Mouse (Mus musculus) A20 (cell line): Measurements from ENCODE around the gene Serpina3a.
"Not testable (repeated sequence)": the region's sequence is repeated elsewhere in the genome, so short reads cannot be mapped to it uniquely, and the experiment has no call there.

Experiments
- DNase-seq: peaks from one replicate; pipeline ENCODE4 v3.0.0-alpha.2; 2011; ENCODE audit warnings: low read depth, low spot score

The Serpina3a gene

DNA sequence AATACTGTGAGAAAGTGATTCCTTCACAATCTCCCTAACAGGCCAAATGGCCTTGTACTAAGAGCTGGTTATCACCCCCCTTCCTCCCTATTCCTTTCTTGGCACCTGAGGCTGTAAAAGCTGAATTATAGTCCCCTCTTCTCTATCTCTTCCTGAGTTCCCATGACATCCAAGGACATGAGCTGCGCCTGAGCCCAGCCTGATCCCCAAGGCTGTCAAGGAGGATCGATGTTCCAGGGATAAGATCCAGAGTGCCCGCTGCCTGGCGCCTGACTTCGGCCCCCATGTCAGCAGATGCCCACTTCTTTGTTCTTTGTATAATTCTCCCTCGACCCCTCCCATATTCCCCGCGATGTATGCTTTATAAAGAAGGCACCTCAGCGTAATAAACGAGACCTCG, at the start of gene Serpina3a:
Gene Serpina3a (plus strand): TSS at position 392 of the 400 bp plus-strand sequence.
- not testable (repeated sequence) for DNase-seq

DNA sequence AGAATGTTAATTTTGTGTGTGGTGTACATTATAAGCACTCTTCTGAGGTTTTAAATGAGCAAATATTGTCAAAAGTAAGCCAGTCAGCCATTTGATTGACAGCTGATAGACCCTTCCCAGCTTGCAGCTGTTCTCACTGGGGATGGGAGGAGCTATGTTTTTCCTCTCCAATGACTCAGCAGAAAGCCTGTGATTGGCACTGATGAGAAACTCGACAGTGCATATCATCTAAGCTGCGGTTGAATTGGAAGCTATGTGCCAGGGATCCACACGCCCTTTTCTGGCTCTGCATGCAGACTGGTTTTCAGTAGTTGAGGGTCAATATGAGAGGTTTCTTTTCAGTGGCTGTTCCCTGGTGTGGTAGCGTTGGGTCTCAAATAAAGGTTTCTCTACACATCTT, 48.0 kb upstream of the Serpina3a start:
- DNase-seq: peak; percentile 7

DNA sequence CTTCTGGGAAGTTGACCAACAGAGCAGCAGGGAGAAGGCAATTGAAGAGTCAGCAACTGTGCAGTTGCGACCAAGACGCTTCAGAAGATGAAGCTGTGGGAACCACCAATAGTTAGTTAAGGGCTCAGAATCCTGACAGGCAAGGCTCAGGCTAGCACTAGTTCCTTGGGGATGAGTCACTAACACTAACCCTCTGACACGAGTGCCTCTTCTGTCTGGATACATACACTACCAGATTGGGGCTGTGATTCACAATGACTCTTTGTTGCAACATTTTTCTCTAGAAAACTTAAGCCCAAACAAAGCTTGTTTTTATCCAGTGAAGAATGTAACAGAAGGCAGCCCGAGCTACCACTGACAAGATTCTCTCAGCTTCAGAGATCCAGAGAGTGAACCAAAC, 47.5 kb upstream of the Serpina3a start:
- DNase-seq: no peak

DNA sequence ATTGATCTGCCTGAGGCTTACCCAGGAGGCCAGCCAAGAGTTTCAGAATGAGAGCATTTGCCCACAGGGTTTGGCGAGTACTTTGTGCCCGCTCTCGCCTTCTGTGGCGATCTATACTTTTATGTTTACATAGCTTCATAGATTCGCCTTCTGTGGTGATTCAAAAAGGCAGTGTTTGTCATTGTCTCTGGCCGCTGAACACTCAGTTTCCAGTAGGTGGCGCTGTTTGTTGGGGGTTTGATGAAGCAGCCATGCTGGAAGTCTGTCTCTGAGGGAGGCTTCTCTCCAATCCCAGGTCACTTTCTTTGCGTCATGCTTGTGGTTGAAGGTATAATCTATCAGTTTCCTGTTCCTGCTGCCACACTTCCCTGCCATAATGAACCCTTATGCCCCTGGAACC, 46.3 kb upstream of the Serpina3a start:
- DNase-seq: peak; percentile 63

DNA sequence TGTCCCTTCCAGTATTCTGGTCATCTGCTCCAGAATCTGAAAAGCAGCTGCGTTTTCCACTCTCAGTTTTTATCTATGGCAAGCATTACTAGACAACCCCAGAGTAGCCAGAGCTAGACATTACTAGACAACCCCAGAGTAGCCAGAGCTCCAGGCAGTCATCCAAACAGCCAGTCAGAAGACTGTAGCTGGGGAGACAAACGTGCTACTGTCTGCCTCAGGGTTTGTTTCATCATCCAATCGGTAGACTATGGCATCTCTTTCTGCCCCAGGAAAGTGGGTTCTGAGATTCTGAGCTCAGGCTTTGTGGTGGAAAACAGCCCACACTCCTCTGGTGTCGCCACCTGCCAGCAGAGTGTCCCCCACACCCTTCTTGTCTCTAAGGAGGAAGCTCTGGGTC, 45.0 kb upstream of the Serpina3a start:
- DNase-seq: no peak

DNA sequence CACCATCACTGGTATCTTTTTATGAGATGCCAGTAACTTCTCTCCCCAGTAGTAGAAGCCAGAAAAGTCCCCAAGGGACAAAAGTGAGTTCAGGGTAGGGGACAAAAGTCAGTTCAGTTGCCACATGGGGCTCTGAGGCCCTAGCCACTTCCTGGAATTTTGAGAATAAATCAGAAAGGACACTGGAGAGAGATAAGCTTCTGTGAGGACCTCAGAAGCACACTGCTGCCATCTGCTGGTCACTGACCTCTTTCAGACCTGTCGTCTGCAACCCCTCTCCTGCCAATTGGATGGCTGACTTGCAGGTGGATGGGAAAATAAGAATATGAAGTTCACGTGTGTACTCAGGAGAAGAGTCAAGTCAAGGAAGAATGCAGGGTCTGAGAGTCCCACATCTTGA, 42.9 kb upstream of the Serpina3a start:
- DNase-seq: peak; percentile 57

DNA sequence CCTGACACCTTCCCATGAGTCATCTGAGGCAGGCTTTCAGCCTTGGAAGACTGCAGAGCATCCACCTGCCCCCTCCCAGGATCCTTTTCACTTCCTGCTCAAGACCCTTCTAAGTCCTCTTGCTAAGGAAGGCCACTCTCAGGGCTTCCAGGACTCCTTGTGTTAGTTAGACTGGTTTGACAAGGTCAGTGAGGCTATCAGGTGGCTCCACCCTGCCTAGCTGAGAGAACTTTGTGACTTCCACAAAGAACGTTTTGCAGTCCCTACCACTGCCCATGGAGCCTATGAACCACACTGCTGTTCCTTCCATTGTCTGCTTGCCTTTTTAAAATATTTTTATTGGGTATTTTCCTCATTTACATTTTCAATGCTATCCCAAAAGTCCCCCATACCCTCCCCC, 40.8 kb upstream of the Serpina3a start:
- no peak for DNase-seq

DNA sequence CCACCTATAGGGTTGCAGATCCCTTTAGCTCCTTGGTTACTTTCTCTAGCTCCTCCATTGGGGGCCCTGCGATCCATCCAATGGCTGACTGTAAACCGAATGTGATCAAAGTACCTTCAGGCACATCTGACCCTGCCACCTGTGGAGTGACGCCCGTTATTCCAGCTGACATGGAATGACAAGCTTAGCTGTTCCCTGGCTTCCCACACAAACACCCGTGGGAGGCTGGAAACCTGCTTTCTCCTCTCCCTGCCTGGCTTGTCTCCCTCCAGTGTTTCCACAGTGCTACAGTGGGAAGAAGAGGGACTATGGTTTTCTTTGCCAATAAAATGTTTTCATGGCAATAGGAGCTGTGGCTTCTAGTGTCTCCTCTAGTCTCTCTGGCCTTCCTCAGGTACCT, 40.2 kb upstream of the Serpina3a start:
- no peak for DNase-seq

DNA sequence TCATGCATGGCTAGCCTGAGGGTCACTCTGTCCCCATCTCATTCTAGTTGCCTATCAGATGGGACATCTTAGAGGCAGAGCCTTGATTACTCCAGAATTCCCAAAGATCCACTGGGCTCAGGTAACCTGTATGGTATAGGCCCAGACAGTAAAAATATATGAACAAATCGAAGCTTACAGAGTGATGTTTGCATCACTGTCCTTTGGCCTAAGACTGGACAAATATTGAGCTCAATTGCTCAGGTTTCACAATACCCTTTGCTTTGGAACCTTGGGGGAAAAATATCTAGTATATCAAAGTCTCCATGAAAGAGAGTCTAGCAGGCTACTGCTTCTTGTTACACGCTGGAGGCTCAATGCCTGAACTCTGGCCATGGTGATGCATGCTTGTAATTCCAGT, 22.4 kb upstream of the Serpina3a start:
- no peak for DNase-seq

DNA sequence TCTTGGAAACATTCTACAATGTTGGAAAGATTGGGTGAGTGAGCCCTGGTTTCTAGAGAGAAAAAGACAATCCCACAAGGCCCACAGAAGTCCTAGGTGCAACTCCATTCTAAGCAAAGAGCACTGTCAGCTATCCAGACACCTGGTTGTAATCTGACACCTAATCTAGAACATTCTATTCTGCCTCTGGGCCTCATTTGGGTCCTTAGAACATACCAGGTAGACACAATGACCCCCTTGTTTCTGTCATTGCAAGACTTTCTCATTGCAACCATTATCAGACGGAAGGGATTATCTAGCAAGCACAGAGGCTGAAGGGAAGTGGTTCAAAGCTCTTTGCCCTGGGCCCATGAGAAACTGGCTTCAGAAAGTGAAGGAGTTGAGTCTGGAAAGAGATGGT, 21.2 kb upstream of the Serpina3a start:
- no peak for DNase-seq

DNA sequence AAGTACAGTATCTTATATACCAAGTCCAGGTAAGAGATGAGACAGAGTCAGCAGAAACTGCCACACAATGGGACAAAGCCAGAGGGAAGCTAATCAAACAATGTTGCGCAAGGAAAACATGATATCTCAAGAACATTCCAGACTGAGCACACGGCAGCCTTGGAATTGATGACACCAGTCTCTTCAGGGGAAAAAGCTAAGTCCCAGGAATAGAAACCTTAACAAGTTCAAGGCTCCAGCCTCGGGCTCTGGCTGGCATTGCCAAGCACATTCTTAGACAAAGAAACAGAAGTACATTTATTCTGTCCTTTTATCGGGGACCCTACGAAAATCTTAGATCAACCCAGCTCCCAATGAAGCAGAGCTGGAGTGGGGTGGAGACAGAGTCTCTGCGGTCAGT, 11.8 kb upstream of the Serpina3a start, which contains the start of gene Serpina5:
Gene Serpina5 (plus strand): TSS at position 346 of the 400 bp plus-strand sequence.
- no peak for DNase-seq

DNA sequence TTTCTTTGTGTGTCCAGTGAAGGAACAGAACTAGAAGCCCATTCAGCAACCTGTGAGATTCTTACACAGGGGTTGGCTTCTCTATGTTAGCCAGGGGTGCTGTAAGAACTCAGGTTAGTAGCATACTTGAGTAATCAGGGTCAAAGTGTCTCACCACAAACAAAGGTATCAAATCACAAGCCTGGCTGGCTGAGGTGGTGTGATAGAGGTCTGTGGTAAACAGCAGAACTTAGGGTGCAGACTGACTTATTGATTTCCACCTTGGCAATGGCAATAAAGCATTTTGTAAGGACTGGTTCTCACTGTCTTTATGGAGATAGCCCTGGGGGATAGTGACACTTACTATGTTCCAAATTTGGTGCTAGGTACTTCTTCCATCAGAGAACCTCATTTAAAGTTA, 6.7 kb upstream of the Serpina3a start:
- no peak for DNase-seq

DNA sequence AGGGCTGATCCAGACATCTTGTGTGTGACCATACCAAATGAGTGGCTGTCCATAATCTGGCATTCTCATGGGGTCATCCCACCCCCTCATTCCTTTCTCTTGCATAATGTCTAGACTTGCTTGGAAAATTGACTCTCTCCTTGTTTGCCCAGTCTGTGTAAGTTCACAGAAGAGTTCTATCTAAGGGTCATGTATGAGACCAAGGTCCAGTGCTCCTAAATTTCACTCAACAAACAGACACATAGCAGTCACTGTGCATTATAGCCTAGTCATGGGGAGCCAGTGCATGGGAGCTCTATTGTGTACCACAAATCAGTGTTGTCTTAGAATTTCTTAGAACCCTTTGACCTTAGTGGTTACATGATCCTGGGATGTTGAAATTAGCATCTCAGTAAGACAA, 5.6 kb upstream of the Serpina3a start:
- no peak for DNase-seq

DNA sequence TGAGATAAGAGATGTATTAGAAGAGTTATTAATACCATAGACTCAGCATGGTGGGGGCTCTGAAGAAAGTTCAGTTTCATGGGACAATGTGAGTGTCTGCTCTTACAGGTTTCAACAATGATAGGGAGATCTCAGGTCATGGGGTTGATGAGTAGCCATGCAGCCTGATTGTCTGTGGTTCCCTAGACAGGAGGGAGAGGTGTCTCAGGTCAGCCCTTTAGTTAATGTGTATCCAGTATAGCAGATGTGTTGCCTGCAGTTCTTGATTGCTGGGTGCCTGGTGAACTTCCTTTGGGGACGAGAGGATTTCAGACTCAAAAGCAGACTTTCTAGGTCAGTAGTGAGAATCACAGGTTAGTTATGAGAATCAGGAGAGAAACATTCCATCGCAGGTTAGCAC, 4.0 kb upstream of the Serpina3a start:
- no peak for DNase-seq

DNA sequence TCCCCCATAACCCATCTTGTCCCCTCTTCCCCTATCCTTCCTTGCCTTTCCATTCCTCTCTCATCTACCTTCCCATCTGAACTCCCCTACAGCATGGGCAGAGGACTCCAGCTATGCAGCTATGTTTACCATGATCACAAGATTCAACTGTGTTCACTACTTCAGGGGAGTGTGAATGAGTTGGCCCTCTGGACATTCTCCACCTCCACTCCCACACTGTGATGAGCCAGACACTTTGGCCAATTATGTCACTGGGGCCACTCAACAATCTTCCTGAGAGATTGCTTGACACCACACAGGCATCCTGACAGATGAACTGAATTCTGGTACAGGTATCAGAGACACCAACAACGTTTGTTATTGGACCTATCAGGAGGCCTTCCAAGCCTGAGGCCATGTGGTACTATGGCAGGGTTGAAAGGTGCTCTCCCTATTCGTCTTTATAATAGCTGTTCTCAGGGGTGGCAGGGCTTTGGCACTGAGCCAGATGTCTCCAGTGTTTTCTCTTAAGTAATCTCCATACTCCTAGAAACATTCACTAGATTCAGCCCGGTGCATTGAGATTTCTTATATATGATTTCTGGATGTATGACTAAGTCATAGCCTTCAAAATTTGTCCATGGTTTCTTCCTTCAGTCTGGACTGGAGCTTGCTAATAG, 2.5 kb downstream of the Serpina3a start:
- no peak for DNase-seq

DNA sequence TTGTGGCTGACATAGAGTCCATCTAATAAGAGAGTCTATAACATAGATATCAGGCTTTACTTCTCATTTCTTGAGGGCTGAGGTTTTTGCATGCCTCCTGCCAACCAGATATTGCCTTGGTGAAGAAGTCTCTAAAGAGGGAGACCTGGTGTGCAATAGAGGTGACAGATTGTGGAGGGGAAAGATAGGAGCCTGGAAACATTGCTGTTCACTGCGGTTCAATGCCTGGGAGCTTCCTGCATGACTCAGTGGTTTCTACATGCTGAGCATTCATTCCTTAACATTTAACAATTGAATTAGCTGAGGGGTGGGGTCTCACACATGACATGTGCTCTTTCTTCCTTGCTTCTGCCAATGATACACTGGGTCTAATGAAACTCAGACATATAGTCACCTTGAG, 10.6 kb downstream of the Serpina3a start:
- DNase-seq: no peak

DNA sequence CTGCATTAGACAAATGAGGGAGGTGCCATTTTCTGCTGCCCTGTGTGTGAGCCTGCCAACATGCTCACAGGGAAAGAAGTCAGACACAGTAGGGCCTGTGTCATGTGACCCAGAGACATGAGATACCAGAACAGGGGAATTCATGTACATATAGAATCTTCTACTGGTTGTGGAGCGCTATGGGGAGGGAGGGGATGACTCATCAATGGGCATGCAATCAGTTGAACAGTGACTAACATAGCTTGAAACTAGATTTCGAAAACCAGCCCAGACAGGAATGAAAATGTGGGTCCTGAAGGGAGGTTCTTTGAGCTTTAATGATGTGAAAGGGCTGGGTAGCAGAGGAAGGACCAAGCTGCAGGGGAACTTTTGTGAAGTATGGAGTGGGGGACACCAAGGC, 11.5 kb downstream of the Serpina3a start:
- DNase-seq: no peak

DNA sequence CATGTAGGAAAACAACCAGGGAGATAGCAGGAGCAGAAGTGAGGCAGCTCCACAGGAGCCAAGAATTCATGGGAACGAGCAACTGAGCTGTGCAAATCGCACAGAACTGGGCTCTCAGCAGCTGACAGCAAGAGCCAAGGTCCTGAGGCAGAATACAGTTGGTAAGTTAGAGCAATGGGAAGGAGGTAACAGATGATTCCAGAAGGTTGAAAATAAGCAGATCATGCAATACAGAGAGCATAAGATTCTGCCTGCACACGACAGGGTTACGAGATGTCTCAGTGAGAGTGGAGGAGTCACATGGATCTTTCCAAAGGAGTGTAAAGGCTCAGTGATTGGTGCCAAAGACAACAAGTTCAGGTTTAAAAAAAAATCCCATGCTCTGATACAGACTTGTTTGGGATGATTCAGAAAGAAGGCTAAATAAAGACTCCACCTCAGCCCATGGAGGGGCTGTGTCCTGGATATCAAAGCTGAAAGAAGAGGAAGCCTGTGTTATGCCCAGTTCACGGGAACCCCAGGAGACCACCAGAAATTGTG, 12.6 kb downstream of the Serpina3a start:
- DNase-seq: no peak

DNA sequence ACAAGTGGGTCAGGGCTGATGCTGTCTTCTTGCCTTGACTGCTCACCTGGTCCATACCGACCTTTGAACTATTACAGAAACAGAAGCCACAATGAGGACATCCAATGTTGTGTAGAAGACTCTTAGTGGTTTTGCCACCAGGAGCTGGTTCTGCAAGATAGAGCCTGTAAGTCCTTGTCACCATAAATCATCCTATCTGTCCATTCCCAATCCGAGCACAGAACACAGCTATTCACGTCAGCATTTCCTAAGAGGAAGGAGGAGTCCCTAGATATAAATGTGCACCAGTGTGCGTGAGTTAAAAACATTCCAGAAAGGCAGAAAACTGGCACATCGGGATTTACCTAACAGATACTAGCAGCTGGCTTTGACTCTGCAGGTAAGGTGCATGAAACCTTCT, 15.2 kb downstream of the Serpina3a start, which contains the start of gene Serpina3b:
Gene Serpina3b (plus strand): TSS at position 301 of the 400 bp plus-strand sequence.
- no peak for DNase-seq

DNA sequence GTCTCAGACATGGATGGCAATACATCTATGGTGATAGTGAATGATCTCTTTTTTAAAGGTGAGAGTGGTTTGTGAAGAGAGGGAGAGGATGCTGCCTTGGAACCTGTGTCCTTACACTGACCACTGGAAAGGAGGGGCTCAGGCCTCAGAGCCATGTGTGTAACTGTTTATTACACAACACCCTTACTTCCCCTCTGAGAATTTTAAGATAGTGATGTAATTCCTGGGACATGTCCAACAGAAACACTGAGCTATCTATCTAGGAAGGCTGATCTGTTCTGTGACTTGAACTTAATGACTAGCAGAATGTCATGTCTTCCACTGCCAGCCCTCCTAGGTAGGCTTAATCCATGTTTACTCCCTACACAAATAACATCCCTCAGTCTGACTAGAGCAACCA, 18.5 kb downstream of the Serpina3a start:
- DNase-seq: no peak

DNA sequence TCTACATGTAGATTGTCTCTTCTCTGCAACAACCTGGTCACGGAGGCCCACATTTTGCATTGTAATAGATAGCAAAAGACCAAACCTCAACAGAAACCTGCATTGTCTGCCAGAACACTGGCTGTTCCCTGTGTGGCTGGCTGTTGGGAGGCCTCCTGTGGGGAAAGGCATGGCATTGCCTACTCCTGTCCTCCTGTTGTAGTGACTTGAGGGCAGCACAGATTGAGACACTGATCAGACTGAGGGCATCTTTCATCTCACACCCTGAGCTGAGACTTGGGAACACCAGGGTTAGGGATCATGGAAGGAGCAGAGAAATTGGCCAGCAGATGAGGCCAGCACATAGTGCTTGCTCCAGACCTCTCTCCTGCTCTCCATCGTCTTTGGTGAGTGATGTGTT, 25.7 kb downstream of the Serpina3a start:
- DNase-seq: no peak

DNA sequence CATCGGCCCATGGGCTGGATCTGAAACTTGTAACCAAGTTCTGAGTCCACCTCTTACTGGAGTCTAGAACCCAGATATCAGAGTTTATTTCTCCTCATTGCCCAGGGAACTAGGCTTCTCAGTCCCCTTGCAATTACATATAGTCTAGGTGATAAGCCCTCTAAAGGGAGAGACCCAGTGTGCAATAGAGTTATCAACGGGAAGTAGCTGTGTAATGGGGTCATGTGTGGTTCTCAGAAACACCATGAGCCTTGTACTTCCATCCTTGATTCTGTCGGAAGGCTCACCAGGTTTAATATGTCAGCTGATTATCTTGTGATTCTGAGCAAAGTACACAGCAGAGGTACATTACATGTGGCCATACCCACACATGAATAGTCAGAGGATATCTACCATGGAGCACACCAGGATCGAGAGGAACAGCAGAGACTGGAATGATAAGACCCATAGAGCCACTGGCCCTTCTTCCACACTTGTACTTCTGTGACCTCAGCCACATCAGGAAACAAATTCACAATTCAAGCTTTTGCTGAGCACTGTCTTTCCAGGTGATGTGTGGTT, 28.1 kb downstream of the Serpina3a start:
- peak; percentile 1 for DNase-seq

DNA sequence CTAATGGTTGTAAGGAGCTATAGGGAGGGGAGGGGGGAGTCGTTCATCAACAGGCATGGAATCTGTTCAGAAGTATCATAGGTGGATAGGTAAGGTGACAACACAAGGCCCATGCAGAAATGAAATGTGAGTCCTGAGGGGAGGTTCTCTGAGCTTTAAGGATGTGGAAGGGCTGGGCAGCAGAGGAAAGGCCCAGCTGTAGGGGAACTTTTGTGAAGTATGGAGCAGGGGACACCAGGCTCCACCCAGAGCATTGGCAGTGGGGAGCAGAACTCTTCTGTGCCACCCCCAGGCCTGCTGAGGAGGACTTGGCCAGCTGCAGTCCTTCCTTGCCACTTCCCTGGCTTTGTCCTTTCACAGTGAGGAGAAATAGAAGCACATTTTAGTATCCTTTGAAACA, 29.0 kb downstream of the Serpina3a start:
- no peak for DNase-seq
